Mouse (Mus musculus) kidney, adult 2 months (tissue): ENCODE measurements around the gene Zfp667.
A peak's percentile ranks its signal among the peaks of the same experiment; 100 is the strongest.

Source experiments
- CTCF ChIP-seq: fragments of 200-500 bp; conservative IDR thresholded peaks from 2 replicates; pipeline ENCODE4 v1.5.1; 2011; ENCODE audit warnings: low read depth, mild to moderate bottlenecking, control low read depth, low read length, moderate library complexity, mixed read lengths; ENCODE audit not compliant: insufficient read depth, insufficient read length
- POLR2A ChIP-seq: fragments of 200-500 bp; IDR thresholded peaks from one replicate; pipeline ENCODE4 v1.6.1; 2011; ENCODE audit warnings: low read depth, low read length, control low read depth

- peak; percentile 67 for TF ChIP-seq CTCF
- TF ChIP-seq POLR2A = no peak
Observed at GRCm38 (mm10) chr7:6282749-6283148, 3.6 kb upstream of the Zfp667 start.
